Mouse (Mus musculus) embryo, embryonic 10.5 days (tissue): ENCODE results near the gene Nrcam.
"Not testable (repeated sequence)": the region's sequence is repeated elsewhere in the genome, so short reads cannot be mapped to it uniquely, and the experiment has no call there.

ENCODE experiments used
- DNase-seq: peaks from one replicate; pipeline ENCODE4 v3.0.0-alpha.2; 2015; ENCODE audit warnings: low spot score

The Nrcam gene

GRCm38 (mm10) chr12:44328381-44329315, at the start of gene Nrcam:
Gene Nrcam (plus strand): TSS chr12:44328885.
- peak; percentile 80 for DNase-seq

- not testable (repeated sequence) for DNase-seq
Measured at GRCm38 (mm10) chr12:44280147-44280546, 48.5 kb upstream of the Nrcam start.

GRCm38 (mm10) chr12:44281534-44281933, 47.2 kb upstream of the Nrcam start:
- no peak for DNase-seq

DNA sequence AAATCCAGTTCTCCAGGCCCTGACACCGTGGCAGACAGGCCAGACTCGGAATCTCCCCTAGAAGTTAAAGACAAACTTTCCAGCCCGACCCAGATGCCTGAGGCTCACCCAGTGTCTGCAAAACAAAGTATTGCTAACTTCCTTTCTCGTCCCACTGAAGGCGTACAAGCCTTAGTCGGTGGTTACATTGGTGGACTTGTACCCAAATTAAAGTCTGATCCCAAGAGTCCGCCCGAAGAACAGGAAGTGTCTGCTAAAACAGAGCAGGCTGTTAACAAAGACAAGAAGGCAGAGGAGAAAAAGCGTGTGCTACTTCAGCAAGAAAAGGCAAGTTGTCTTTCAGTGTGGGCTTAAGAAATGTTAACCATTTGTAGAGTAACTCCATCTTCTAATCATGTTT, 45.3 kb upstream of the Nrcam start:
- DNase-seq: no peak

DNA sequence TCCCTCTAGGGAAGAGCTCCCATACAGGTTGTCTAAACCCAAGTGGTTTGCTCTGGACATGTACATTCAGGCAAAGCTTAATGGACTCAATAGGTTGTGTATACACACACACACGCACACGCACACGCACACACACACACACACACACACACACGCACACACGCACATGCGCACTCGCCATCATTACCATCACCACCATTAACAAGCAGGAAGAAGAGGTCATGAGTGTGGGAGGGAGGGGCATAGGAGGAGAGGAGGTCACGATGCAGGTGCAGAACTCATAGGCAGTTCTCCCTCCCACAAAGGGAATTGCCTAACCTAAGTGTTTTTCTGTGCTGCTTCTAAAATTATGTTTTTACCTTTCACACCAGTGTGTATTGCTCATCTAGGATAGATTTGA, 41.7 kb upstream of the Nrcam start:
- no peak for DNase-seq

DNA sequence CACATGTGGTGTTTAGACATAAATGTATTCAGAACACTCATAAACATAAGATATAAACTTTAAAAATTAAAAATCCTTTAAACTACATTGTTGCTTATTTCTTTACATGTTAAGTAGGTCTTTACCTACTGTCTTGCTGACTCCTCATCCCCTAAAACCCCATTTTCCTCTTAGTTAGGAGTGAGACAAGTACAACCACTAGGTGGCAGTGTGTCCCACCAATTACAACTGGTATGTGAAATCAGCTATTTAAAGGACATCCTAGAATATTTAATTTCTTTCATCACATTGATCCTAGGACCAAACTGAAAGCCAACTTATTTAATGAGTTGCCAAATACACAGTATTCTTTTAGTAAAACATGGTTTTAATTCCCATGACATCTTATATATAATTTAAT, 36.4 kb upstream of the Nrcam start:
- peak; percentile 84 for DNase-seq

DNA sequence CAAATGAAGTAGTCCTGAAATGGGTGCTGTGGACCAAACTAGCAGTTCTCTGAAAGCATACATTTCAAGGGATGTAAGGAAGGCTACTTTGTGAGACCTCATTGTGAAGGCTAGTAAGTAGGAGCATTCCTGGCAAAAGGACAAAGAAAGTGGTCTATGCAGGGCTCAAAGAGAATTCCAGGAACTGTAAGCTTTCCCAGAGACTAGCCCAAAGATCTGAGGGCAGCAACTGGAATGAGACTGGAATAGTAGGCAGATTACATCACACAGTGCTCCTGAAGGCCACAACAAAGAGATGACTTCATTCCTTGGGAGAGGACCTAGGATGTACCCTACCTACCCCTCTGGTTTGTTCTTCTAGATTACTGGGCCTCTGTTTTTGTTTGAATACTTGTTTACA, 27.9 kb upstream of the Nrcam start:
- DNase-seq: no peak

DNA sequence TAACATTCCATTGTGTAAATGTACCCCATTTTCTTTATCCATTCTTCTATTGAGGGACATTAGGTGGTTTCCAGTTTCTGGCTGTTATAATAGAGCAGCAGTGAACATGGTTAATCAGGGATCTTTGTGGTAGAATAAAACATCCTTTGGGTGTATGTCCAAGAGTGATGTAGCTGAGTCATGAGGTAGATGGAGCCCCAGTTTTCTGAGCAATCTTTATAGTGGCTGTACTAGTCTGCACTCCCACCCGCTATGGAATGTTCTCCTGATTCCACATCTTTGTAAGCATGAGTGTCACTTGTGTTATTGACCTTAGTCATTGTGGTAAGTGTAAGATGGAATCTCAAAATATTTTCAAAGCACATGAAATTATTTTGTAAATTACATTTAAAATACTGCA, 24.7 kb upstream of the Nrcam start:
- DNase-seq: no peak

DNA sequence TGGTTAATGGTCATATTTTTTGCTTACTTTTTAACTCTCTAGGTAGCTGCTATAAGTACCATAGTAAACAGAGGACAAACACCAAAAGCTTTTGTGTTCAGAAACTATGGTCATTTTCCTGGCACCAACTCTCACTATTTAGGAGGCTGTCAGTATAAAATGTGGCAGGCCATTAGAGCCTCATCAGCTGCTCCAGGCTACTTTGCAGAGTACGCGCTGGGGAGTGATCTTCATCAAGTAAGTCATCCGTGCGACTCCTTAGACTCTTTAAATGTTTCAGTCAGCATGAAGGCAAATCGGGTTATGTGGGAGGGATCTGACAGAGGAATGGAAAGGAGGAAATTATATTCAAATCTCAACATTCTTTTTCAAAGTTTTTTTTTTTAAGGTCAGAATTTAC, 23.8 kb upstream of the Nrcam start:
- no peak for DNase-seq

- no peak for DNase-seq
Measured at GRCm38 (mm10) chr12:44308221-44308620, 20.5 kb upstream of the Nrcam start.

DNA sequence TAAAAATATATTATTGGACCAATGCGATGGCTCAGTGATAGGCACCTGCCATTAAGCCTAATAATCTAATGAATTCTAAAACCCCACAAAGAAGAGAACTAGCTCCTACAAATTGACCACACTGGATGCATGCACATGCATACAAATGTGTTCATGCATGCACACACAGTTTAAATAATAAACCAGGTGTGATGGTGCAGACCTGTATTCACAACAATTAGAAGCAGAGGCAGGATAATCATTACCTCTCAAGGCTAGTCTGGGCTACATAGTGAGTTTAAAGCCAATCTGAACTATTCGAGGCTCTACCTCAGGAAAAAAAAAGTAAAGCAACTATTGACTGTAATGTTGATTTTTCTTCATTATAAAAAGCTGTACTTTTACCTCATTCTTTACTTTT, 13.5 kb upstream of the Nrcam start:
- DNase-seq: no peak

GRCm38 (mm10) chr12:44325091-44325490, 3.6 kb upstream of the Nrcam start:
- no peak for DNase-seq

GRCm38 (mm10) chr12:44327452-44327851, 1.2 kb upstream of the Nrcam start:
- DNase-seq: peak; percentile 46

GRCm38 (mm10) chr12:44329316-44330215, 881 bp downstream of the Nrcam start:
- DNase-seq: peak; percentile 69

DNA sequence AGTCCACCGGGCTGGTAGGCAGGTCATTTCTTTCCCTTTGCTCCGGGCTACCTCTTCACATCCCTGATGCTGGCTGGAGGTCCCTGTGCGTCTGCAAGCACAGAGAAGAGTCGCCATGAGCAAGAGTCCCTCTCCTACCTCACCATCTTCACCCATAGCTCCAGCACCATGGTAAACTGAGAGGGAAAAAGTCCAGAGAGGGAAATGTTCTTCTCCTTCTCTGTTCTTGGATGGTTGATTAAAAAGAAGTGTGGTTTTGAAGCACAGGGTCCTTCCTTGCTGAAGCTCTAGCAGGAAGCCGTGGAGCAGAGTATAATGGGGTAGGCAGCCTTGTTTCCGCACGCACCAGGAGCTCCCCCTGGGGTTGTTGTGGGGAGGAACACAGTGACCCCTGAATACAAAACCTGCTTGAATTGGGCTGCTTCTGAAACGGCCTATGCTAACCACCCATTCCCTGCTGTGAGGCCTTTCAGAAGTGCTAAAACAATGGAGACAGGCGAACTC, 1.6 kb downstream of the Nrcam start:
- peak; percentile 51 for DNase-seq

DNA sequence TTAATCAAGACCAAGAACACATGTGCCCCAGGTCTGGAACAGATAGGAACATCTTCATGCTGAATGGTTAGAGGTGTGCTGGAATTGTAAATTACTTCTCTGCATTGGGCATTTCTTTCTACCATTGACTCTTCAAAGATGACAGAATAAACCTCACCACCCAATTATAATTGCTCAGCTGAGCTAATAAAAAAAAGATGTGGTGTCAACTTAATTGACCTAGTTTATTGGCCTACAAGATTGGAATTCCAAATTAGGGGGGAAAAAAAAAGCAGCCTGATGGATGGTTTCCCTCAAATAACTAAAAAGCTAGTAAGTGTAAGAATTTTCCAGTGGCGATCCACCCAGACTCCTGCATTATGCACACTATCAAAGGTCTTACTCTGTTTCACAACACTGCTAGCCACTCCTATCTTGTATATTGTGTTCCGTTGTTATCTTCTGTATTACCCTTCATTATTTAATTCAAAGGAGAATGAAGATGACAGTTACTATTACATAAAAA, 8.5 kb downstream of the Nrcam start:
- DNase-seq: no peak

GRCm38 (mm10) chr12:44338195-44338622, 9.5 kb downstream of the Nrcam start:
- peak; percentile 82 for DNase-seq

GRCm38 (mm10) chr12:44344075-44344474, 15.4 kb downstream of the Nrcam start:
- no peak for DNase-seq

DNA sequence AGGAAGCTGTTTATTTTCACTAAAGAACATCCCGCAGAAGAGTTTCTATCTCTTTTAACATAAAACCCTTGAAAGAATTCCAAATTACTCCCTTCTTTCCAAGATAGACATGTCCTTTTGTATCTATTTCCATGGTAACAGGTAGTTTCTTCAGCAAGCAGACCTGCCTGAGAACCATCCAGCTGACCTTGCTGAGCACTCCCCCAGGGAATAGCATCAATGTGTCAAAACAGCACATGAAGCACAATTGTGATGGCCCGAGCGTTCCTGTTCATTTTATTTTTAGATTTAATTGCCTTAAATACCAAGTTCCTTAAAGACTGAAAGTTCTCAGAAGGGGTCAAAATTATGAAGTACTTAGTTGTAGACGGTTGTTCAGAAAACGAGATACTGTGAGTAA, 16.6 kb downstream of the Nrcam start:
- no peak for DNase-seq

DNA sequence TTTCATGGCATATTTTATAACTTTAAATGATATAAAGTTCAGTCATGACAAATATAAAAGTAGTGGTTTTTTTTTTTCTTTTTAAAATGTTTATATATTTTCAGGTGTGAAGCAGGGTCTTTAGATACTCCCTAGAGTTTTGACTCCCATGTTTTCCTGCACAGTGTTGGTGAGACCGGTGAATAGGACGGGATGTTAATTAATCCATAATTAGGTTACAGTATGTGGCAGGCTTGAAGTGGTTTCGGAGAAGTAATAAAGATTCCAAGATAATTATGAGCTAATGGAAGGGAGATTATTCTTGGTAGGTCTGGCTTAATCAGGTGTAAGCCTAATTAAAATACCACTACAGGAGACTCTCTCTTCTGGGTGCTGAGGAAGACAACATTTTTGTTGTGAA, 17.5 kb downstream of the Nrcam start:
- DNase-seq: no peak

DNA sequence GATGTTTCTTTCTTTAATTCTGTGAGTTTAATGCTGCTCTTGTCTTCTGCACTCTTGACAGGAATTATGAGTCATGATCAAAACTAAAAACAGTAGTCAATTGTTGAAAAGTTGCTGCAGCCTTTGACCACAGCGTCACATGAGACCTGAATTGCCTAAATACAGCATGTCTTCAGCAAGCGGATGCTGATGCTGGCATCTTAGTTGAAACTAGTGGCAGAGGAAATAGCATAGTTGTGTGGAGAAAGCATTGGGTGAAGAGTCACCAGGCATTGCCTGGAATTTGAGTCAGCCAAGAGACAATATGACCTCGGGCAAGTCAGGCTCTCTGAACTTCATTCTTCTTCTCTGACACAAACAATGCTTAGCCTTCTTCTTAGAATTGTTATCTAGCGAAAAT, 26.4 kb downstream of the Nrcam start:
- no peak for DNase-seq

DNA sequence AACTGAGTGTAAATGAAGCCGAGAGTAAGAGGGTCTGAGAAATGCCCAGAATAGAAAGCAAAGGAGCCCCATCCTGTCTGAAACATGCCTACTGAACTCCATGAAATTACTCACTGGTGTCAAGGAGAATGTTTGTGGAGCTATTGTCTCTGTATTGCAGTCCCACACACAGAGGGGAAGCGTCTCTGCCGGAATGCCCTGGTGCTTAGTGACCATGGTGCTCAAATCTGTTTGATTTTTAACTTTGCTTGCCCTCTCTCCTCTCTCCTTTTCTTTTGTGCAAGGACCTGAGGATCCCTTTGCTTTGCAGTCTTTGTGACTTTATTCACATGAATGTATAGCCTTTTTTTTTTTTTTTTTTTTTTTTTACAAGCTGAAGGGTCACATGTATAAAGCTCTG, 28.8 kb downstream of the Nrcam start:
- peak; percentile 59 for DNase-seq
